Mouse (Mus musculus) hindbrain, embryonic 11.5 days (tissue): ENCODE results near the gene Selp. TPM values are rescaled to one million over a fixed set of nuclear protein-coding genes. Genes with fewer than 3 reads are reported as not detected.
A peak's percentile ranks its signal among the peaks of the same experiment; 100 is the strongest.

ENCODE experiments used
- ATAC-seq: fragments of 200-750 bp; cut with Nextera tagmentation; 2 replicates; pipeline ENCODE4 v1.8.0; 2017; ENCODE audit warnings: mild to moderate bottlenecking, moderate TSS enrichment, moderate library complexity; ENCODE audit not compliant: low FRiP score
- DNase-seq: peaks from one replicate; pipeline ENCODE4 v3.0.0-alpha.2; 2015; ENCODE audit warnings: low spot score
- H3K27ac ChIP-seq: fragments of 300-500 bp; sonication (generic); 2 replicates; pipeline ENCODE4 v1.5.1; 2014; ENCODE audit warnings: mild to moderate bottlenecking, low read depth, low read length
- H3K27me3 ChIP-seq: fragments of 300-500 bp; sonication (generic); 2 replicates; pipeline ENCODE4 v1.6.1; 2014; ENCODE audit warnings: mild to moderate bottlenecking, low read length, moderate library complexity, mixed read lengths; ENCODE audit not compliant: control insufficient read depth, insufficient read depth
- H3K36me3 ChIP-seq: fragments of 300-500 bp; sonication (generic); 2 replicates; pipeline ENCODE4 v1.6.1; 2014; ENCODE audit warnings: mild to moderate bottlenecking, low read length, moderate library complexity, mixed read lengths; ENCODE audit not compliant: control insufficient read depth, insufficient read depth
- H3K4me1 ChIP-seq: fragments of 300-500 bp; sonication (generic); replicated peaks from 2 replicates; pipeline ENCODE4 v1.6.1; 2014; ENCODE audit warnings: low read length, mixed read lengths; ENCODE audit not compliant: control insufficient read depth, insufficient read depth
- H3K4me2 ChIP-seq: fragments of 300-500 bp; sonication (generic); replicated peaks from 2 replicates; pipeline ENCODE4 v1.6.1; 2014; ENCODE audit warnings: mild to moderate bottlenecking, low read depth, low read length
- H3K4me3 ChIP-seq: fragments of 300-500 bp; sonication (generic); 2 replicates; pipeline ENCODE4 v1.5.1; 2014; ENCODE audit warnings: low read depth, low read length
- H3K9ac ChIP-seq: fragments of 300-500 bp; sonication (generic); 2 replicates; pipeline ENCODE4 v1.6.1; 2014; ENCODE audit warnings: low read depth, low read length
- H3K9me3 ChIP-seq: fragments of 300-500 bp; sonication (generic); 2 replicates; pipeline ENCODE4 v1.6.1; 2016; ENCODE audit warnings: low read length; ENCODE audit not compliant: control insufficient read depth
- WGBS: fragments of 180-500 bp; shearing (Covaris S2); extraction: QIAGEN DNeasy Blood & Tissue Kit; methylation state at CpG from one replicate; pipeline ENCODE4 v1.1.7; 2014; 5-methylcytosine and 5-hydroxymethylcytosine counted together
- polyA plus RNA-seq: library from polyadenylated mRNA; unstranded; fragments of >200 nt; fragmentation: Nextera tagmentation; extraction: Ambion mirVana; gene quantifications from 2 replicates; pipeline ENCODE4 v1.2.1, GENCODE M21; 2014

Selp gene
- polyA plus RNA-seq, 1 experiment from 2014 or later: 0.06 TPM

DNA sequence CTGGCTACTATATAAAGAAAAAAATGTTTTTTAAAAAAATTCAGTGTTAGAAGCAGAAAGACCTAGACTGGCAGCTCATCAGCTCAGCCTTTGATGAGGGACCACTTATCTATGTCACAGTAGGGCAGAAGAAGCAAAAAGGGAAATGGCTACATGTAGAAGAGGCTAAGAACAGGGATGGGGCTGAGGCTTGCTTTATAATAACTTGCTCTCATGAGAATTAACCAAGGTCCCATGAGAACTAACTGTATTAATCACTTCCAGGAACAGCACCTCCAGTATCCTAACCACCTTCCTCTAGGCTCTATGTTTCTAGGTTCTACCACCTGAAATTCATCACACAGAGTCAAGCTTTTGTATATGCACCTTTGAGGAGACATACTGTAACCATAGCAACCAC is 61.8 kb downstream of the Selp start:
- H3K36me3 ChIP-seq: no peaks in the 10 kb centered on the region
- no peak overlapping the region for H3K27ac ChIP-seq
- H3K9me3 ChIP-seq: no peaks in the 10 kb centered on the region
- no peak overlapping the region for H3K9ac ChIP-seq
- H3K4me2 ChIP-seq: no peak overlapping the region
- H3K27me3 ChIP-seq: no peaks in the 10 kb centered on the region
- no peak for DNase-seq
- no peak for ATAC-seq
- H3K4me1 ChIP-seq: no peaks in the 10 kb centered on the region
- no peak overlapping the region for H3K4me3 ChIP-seq

DNA sequence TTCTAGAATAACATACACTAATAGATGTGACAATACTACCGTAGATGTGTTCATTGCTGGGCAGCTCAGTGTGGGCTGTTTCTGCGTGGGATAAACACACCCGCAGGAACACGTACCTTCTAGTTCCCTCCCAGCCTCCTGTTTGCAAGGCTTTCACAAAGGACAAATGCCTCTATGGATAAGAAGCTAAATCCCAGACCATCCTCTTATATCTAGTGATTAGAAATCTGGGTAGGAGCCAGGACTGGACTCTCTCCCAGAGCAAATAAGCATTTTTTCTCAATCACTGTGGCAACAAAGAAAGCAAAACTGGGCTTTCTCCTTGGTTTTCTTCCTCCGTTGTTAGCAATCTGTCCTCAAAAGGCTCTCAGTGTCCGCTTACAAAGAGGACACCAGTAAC is 63.4 kb downstream of the Selp start:
- Histone ChIP-seq H3K4me2 (no peak overlapping the region), H3K36me3 (no peaks in the 10 kb centered on the region), H3K4me1 (no peaks in the 10 kb centered on the region), H3K27me3 (no peaks in the 10 kb centered on the region), H3K9me3 (no peaks in the 10 kb centered on the region), H3K4me3 (no peak overlapping the region), H3K9ac (no peak overlapping the region), H3K27ac (no peak overlapping the region)
- ATAC-seq (no peak), DNase-seq (no peak)
- WGBS: 87% methylated on average over 6 of the region's 6 CpGs

DNA sequence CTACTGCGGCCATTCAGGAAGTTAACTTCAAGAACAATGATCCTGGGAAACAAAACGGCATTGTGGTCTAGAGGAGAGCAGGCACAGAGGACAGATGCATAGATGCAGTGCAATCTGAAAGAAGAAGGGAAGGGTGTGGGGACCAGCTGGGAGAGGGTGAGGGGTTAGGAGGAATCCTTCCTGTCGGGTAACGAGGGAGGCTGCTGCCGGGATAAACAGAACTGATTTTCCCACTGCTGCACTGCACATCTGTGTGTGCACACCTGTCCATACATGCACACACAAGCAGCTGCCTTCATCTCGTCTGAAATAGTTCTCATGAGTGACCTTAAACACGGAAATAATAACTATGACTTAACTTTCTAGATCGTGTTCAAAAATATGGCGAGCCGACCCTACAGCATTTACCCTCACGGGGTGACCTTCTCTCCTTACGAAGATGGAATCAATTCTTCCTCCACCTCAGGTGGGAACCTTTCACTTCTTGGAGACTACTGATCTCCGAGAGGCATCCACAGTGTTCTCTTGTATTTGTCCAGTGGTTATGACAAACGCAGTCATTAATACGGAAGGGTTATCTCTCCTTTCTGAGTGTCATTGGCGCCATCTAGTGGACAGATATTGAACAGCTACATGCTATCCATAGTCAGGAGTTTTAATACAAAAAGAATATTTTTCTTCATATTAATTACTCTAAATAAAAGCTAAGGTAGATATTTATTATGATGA is 69.2 kb downstream of the Selp start:
- H3K4me1 ChIP-seq: no peaks in the 10 kb centered on the region
- no peaks in the 10 kb centered on the region for H3K36me3 ChIP-seq
- H3K4me2 ChIP-seq: no peak overlapping the region
- no peaks in the 10 kb centered on the region for H3K27me3 ChIP-seq
- no peak overlapping the region for H3K9ac ChIP-seq
- no peak overlapping the region for H3K27ac ChIP-seq
- WGBS: 45% methylated on average over 16 of the region's 16 CpGs
- peak; percentile 75 for ATAC-seq
- peak; percentile 82 for DNase-seq
- no peaks in the 10 kb centered on the region for H3K9me3 ChIP-seq
- H3K4me3 ChIP-seq: no peak overlapping the region

DNA sequence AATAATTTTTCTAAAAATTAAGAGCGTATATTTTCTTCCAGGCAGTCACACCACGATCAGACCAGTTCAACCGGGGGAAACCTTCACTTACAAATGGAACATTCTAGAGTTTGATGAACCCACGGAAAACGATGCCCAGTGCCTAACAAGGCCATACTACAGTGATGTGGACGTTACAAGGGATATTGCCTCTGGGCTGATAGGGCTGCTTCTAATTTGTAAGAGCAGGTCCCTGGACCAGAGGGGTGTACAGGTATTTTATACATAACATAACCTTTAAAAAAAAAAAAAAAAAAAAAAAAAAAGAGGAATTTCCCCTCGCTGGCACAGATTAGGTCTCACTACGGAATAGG is 69.8 kb downstream of the Selp start:
- H3K9ac ChIP-seq: no peak overlapping the region
- H3K27me3 ChIP-seq: no peaks in the 10 kb centered on the region
- DNase-seq (no peak), ATAC-seq (peak; percentile 11; the same call in 1 of the 2 replicates)
- H3K4me1 ChIP-seq: no peaks in the 10 kb centered on the region
- no peaks in the 10 kb centered on the region for H3K9me3 ChIP-seq
- no peak overlapping the region for H3K27ac ChIP-seq
- H3K4me2 ChIP-seq: no peak overlapping the region
- H3K4me3 ChIP-seq: no peak overlapping the region
- no peaks in the 10 kb centered on the region for H3K36me3 ChIP-seq
- WGBS: 54% methylated on average over 8 of the region's 8 CpGs

DNA sequence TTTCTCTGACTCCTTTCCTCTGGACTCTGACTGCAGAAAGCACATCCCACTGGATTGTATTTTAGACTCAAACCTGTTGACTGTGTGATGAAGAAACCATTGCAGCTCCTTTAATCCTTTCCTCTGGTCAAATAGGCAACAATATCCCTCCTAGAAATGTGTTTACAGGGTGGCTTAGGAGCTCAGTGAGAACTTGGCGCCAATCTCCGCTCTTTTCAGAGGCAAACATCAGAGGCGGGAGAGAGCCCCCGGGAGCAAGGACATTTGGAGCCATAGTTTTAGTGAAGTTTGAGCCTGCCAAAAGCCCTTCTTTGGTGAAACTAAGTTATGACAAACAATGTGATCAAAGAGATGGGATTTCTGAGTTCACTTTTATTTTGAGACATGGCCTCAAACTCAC is 70.3 kb downstream of the Selp start:
- Histone ChIP-seq H3K27ac (no peak overlapping the region), H3K9me3 (no peaks in the 10 kb centered on the region), H3K4me2 (no peak overlapping the region), H3K4me1 (no peaks in the 10 kb centered on the region), H3K9ac (no peak overlapping the region), H3K27me3 (no peaks in the 10 kb centered on the region), H3K36me3 (no peaks in the 10 kb centered on the region), H3K4me3 (no peak overlapping the region)
- no peak for DNase-seq
- WGBS: 76% methylated on average over 4 of the region's 4 CpGs
- ATAC-seq: no peak

DNA sequence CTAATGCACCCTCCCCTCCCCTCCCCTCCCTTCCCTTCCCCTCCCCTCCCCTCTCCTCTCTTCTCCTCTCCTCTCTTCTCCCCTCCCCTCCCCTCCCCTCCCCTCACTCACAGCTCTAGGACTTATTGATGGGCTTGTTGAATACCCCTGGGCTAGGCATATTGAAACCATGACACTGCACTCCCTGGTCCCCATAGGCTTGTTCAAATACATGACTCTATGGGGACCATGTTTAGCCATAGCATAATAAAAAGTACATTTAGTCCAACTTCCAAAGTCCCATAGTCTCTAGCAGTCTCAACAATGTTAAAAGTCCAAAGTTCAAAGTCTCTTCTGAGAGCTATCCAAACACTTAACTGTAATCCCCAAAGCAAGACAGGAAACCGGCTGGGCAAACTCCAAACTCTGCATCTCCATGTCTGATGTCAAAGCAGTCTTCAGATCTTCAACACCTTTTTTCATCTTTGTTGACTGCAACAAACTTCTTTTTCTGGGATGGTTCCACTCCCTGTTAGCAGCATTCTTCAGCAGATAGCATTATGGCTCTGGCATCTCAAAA is 72.0 kb downstream of the Selp start:
- Histone ChIP-seq H3K4me3 (no peak overlapping the region), H3K4me2 (no peak overlapping the region), H3K27me3 (no peaks in the 10 kb centered on the region), H3K27ac (no peak overlapping the region), H3K9me3 (no peaks in the 10 kb centered on the region), H3K9ac (no peak overlapping the region), H3K36me3 (no peaks in the 10 kb centered on the region), H3K4me1 (no peaks in the 10 kb centered on the region)
- DNase-seq (no peak), ATAC-seq (no peak)
- 88% methylated on average over 1 of the region's 1 CpGs for WGBS

DNA sequence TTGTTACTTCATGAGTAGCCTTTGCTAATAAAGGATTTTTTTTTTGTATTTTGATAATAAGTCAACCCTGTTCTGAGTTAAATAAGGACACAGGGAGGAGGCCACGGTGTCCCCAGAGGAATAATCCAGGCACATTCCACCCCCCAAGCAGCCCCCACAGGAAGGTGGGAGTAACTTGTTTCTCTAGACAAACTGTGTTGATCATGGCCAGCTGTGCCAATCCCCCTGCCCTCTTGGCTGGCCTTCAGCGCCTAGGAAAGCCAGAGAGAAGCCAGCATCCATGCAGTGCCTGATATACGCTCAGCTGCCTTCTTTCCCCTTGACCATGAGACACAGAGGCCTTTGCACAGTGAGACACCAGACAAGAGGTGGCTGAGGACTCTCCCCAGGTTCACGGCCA is 84.5 kb downstream of the Selp start:
- no peak for DNase-seq
- Histone ChIP-seq H3K4me2 (no peak overlapping the region), H3K9me3 (no peaks in the 10 kb centered on the region), H3K36me3 (no peaks in the 10 kb centered on the region), H3K4me3 (no peak overlapping the region), H3K9ac (no peak overlapping the region), H3K27me3 (no peaks in the 10 kb centered on the region), H3K27ac (no peak overlapping the region), H3K4me1 (no peaks in the 10 kb centered on the region)
- WGBS: 88% methylated on average over 4 of the region's 4 CpGs
- no peak for ATAC-seq

Other genes starting within 250 kb of the Selp start
- gene Scyl3, start 186.2 kb upstream of the Selp start, polyA plus RNA-seq: 21.8 TPM in 2 replicates
- gene BC055324, start 120.5 kb upstream of the Selp start, polyA plus RNA-seq: 26.1 and 29.8 TPM in 2 replicates
- gene Mettl18, start 120.4 kb upstream of the Selp start, polyA plus RNA-seq: 8.2 and 11.2 TPM in 2 replicates
- not detected in 2 replicates for gene Sele, start 67.0 kb upstream of the Selp start, polyA plus RNA-seq
- gene Sell, start 53.3 kb upstream of the Selp start, polyA plus RNA-seq: not detected in 2 replicates
- 0.28 TPM in 2 replicates for gene F5, start 36.6 kb downstream of the Selp start, polyA plus RNA-seq
- gene Slc19a2, start 133.8 kb downstream of the Selp start, polyA plus RNA-seq: 9.2 and 9.4 TPM in 2 replicates
- 16.3 and 18.1 TPM in 2 replicates for gene Ccdc181, start 160.3 kb downstream of the Selp start, polyA plus RNA-seq
- 30.4 and 32.8 TPM in 2 replicates for gene Nme7, start 188.9 kb downstream of the Selp start, polyA plus RNA-seq
- 28.8 and 30.8 TPM in 2 replicates for gene Blzf1, start 192.2 kb downstream of the Selp start, polyA plus RNA-seq